Mouse (Mus musculus) embryo, embryonic 10 days (tissue): ENCODE data around the gene Chchd4.
A peak's percentile ranks its signal among the peaks of the same experiment; 100 is the strongest.
"Not testable (repeated sequence)": the region's sequence is repeated elsewhere in the genome, so short reads cannot be mapped to it uniquely, and the experiment has no call there.

Source experiments
- DNase-seq: peaks from one replicate; pipeline ENCODE4 v3.0.0-alpha.2; 2015; ENCODE audit warnings: low spot score

Gene Chchd4

GRCm38 (mm10) chr6:91473805-91474440 lies 577 bp upstream of the Chchd4 start:
- peak; percentile 38 for DNase-seq

DNA sequence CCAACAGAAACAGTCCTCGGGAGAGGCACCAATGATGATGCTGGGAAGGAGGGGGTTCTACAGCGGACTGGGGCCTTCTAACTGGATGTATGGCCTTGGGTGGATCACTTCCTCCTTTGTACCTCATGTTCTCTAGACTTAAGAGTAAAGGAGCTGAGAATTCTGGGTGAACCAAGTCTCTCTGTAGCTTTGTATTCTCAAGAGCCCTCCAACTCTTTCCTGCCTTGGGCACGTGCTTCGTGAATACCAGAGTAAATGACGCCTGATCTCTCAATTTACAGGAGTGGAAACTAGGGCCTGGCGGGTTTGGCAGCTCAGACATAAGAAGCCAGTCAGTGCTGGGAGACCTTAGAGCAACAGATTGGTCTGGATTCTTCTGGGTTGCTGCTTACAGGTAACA lies 1.0 kb downstream of the Chchd4 start:
- DNase-seq = peak; percentile 24

DNA sequence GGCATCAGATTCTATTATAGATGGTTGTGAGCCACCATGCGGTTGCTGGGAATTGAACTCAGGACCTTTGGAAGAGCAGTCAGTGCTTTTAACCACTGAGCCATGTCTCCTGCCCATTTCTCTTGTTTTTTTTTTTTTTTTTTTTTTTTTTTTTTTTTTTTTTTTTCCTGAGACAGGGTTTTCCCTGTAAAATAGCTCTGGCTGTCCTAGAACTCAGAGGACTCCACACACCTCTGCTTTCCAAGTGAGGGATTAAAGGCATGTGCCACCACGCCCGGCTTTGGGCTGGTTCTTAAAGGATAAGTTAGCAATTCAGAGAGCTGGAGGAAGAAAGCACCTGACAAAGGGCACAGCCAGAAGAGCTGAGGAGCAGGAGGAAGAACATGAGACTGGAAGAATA lies 1.9 kb downstream of the Chchd4 start:
- not testable (repeated sequence) for DNase-seq

DNA sequence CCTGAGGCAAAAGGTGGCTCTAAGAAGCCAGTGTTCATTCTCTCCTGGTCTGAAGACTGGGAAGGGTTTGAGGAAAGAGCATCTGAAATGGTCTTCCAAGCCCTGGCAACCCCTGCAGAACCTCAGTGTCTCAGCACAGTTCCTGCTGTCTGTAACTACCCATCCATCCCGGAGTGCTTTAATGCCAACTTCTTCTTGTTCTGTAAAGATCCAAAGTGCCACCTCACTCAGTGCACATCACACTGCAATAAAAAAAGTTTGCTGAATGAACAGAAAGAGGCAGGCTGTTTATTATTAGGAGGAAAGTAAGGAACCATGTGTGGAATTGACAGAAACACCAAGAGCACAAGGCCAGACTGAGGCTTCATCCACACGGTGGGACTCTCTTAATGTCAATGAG lies 2.6 kb downstream of the Chchd4 start:
- no peak for DNase-seq

GRCm38 (mm10) chr6:91467106-91467505 lies 6.2 kb downstream of the Chchd4 start:
- no peak for DNase-seq

DNA sequence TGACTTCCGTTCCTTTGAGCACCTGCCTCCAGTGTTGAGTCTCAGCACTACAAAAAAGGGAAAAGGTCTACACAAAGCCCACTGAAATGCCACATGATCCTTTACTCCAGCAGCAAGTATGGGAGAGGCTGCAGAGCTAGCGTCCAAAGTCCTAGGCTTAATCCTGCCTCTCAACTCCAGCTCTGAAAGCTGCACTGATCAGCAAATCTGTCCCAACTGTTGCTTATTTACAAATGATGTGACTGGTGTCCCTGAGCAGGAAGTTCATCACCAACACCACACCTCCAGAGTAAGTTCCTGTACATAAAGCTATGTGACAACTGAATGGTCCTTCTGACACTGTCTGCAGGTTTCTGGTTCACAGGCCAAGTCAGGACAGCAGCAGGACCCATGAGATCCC lies 7.6 kb downstream of the Chchd4 start:
- no peak for DNase-seq

- no peak for DNase-seq
Measured at GRCm38 (mm10) chr6:91459471-91459870, 13.9 kb downstream of the Chchd4 start.

GRCm38 (mm10) chr6:91454546-91454945 lies 18.8 kb downstream of the Chchd4 start:
- no peak for DNase-seq

DNA sequence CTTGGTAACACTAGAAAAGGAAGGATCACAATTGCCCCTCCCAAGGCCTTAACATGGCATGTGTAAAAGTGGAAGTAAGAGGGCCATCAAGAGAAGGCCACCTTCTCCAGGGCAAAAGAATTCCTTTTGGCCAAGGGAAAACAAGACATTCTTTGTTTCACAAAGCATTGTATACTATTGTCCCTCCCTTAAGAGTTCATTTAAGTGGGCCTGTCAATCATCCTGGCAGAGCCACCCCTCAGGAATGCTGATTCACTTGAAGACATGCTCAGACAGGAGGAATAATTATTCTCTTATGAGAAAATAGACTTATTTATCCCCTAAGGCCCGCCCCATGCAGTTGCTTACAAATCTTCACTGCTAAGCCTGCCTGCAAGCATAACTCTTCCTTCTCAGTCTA lies 21.3 kb downstream of the Chchd4 start:
- no peak for DNase-seq

GRCm38 (mm10) chr6:91449472-91450225 lies 23.7 kb downstream of the Chchd4 start:
- DNase-seq = no peak

- no peak for DNase-seq
Measured at GRCm38 (mm10) chr6:91445316-91445715, 28.0 kb downstream of the Chchd4 start.

DNA sequence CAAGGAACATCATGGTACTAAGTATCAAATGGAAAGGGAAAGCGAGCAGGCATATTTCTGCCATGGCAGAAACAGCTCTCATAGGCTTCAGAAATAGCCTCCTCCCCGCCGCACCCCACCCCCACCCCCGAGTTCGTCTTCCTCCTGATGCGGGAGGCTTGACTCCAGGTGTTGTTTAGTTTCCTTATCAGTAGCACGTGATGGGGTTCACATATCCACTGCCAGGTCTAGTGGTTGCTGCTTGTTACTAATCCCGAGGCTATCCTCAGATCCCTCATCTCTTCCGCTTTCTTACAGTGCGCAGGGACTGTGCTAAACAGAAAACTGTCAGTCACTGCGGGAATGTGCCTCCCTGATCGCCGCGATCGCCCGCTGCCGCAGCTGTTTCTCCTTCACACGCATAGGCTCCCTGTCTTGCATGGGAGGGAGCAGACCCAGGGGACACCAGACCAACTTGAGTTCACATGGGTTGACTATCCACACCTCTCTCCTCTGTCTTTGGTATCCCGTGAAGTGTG lies 32.1 kb downstream of the Chchd4 start:
- DNase-seq = peak; percentile 8

DNA sequence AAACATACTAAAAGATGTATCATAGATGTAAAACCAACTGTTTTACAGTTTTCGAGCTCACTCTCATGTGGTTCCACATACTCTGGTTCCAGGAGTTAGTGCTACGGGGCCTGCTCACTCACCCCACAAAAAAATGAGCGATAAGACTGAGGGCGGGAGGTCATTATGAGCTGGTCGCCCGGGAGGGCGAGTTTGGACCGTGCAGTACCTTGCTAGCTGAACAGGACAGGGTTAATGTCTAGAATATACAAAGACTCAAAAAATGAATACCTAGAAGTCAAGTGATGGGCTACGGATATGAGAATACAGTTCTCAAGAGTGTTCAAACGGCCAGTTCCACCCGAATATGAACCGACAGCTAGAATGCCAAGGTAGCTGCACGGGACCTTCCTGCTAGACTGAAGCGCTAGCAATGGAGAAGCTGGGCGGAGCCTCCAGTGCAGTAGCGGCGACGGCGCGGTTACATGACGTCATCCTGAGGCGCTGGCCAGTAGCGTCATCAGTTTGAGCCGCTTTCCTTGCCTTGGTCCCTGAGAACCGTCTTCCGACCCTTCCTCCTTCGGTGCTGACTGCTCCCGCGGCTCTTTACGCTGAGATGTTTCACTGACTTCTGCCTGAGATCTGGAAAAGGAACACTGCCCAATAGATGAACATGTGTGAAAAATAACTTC lies 32.7 kb downstream of the Chchd4 start:
- DNase-seq = peak; percentile 100

DNA sequence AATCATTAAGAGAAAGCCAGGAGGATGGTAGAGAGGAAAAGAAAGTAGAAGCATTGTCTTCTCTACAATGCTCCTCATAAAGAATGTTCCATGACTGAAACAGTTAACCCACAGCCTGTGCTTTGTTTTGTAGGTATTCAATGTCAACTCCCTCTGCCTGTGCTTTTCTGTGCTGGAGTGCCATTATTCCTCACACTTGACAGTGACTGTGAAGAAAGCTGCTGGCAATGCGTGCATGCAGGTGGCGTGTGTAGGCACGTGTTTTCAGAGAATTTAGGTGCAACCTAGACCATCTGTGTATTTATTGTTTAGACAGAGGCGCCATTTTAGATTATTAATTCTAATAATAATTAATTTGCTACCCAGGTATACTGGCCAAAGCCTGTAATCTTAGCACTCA lies 49.2 kb downstream of the Chchd4 start:
- no peak for DNase-seq

- DNase-seq = no peak
Measured at GRCm38 (mm10) chr6:91421629-91422028, 51.7 kb downstream of the Chchd4 start.

DNA sequence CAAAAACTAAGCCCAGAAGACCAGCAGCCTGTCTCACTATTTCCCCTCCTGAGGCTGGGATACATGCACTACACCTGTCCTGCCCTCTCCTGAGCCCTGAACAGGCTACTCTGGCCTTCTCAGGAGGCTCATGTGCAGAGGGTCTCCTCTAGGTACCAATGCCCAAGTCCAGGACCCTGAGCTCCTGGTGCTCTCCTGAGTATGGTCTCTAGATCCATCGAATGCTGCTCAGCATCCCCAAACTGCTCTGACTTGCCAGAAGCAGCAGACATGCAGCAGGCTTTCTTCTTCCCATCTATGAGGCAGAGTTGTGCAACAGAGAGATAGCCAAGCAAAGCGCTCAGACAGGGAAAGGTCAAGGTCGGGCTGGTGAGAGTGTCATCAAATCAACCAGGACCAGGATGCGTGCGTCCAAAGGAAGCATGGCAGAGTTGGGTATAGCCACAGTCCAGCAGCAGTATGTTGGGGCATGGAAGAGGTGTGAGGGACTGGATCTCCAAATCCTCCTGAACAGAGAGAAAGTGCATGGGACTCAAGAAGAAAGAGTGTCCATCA lies 56.0 kb downstream of the Chchd4 start:
- DNase-seq = no peak

- DNase-seq = no peak
Measured at GRCm38 (mm10) chr6:91416146-91416545, 57.2 kb downstream of the Chchd4 start.

DNA sequence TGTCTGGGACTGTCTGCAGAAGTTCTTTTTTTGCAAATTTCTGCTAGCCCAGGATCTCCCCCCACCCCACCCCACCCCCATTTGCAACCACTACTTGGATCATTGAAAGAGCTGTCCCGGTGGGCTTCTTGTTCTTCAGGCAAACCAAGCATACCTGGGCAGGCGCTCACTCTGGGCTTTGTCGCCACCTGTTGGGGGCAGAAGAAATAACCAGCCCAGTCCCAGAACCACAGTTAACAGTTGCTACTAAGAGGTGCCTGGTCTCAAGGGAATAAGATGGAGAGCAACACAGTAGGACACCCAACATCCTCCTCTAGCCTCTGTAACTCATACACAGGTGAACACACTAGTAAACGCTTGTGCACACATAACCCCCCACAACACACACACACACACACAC lies 58.5 kb downstream of the Chchd4 start:
- DNase-seq = peak; percentile 48
